Mouse (Mus musculus) forebrain, embryonic 16.5 days (tissue): ENCODE data around the gene Gm42372. TPM values are rescaled to one million over a fixed set of nuclear protein-coding genes. Genes with fewer than 3 reads are reported as not detected.

Experiments
- ATAC-seq: fragments of 200-750 bp; cut with Nextera tagmentation; 2 replicates; pipeline ENCODE4 v1.8.0; 2017; ENCODE audit warnings: mild to moderate bottlenecking, moderate library complexity
- H3K27ac ChIP-seq: fragments of 300-500 bp; sonication (generic); 2 replicates; pipeline ENCODE4 v1.5.1; 2014; ENCODE audit warnings: low read length, control low read depth
- H3K27me3 ChIP-seq: fragments of 300-500 bp; sonication (generic); replicated peaks from 2 replicates; pipeline ENCODE4 v1.6.1; 2014; ENCODE audit warnings: low read length; ENCODE audit not compliant: control insufficient read depth, insufficient read depth
- H3K36me3 ChIP-seq: fragments of 300-500 bp; sonication (generic); 2 replicates; pipeline ENCODE4 v1.6.1; 2014; ENCODE audit not compliant: control insufficient read depth, insufficient read depth
- H3K4me1 ChIP-seq: fragments of 300-500 bp; sonication (generic); replicated peaks from 2 replicates; pipeline ENCODE4 v1.6.1; 2014; ENCODE audit warnings: low read length; ENCODE audit not compliant: control insufficient read depth, insufficient read depth
- H3K4me2 ChIP-seq: fragments of 300-500 bp; sonication (generic); 2 replicates; pipeline ENCODE4 v1.6.1; 2014; ENCODE audit warnings: mild to moderate bottlenecking, low read length, control low read depth
- H3K4me3 ChIP-seq: fragments of 300-500 bp; sonication (generic); replicated peaks from 2 replicates; pipeline ENCODE4 v1.5.1; 2014; ENCODE audit warnings: mild to moderate bottlenecking, low read length, control low read depth
- H3K9ac ChIP-seq: fragments of 300-500 bp; sonication (generic); replicated peaks from 2 replicates; pipeline ENCODE4 v1.6.1; 2014; ENCODE audit warnings: low read depth, low read length, control low read depth
- H3K9me3 ChIP-seq: fragments of 300-500 bp; sonication (generic); 2 replicates; pipeline ENCODE4 v1.6.1; 2016; ENCODE audit warnings: low read length; ENCODE audit not compliant: control insufficient read depth
- WGBS: fragments of 180-500 bp; shearing (Covaris S2); extraction: QIAGEN DNeasy Blood & Tissue Kit; methylation state at CpG from one replicate; pipeline ENCODE4 v1.1.7; 2014; 5-methylcytosine and 5-hydroxymethylcytosine counted together
- polyA plus RNA-seq: library from polyadenylated mRNA; unstranded; fragments of >200 nt; fragmentation: Nextera tagmentation; extraction: Ambion mirVana; gene quantifications from 2 replicates; pipeline ENCODE4 v1.2.1, GENCODE M21; 2015

The Gm42372 gene
- polyA plus RNA-seq: 3.7 and 4.1 TPM in 2 replicates

DNA sequence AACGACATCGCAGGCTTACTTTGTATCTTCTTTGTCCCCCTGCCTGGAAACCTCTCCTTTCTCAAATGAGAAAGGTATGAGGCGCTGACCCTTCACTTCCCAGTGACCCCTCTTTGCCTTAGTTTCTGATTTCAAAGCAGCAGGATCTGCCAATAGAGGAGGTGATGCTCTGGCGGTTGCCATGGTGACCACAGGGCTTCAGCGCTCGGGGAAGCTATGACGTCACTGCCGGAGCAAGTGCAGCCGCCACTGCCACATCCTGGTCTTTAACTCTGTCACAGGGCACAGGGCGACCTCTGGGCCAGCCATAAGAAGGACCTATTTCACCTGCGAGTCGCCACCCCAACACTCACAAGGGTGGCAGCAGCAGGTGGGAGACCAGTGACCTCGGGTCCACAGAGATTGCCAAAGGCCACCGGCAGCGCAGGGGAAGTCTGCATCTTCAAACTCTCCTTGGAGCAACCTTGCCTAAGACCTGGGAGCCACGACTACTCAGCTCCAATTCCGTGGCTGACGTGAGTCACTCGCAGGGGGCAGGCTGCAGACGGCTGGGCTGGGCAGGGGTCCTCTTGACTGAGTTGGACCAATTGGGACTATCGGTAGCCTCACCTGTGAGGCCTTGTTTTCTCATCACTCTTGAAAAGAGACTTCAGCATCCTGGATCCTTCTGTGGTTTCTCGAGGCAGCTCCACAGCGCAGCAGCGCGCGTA is at the start of gene Gm42372:
Gene Gm42372, plus strand, starts transcription at position 228 of the 710 bp plus-strand sequence.
- ATAC-seq: peak; percentile 72
- H3K9ac ChIP-seq: peak within 1 kb of the TSS; percentile 68
- peak within 1 kb of the TSS; percentile 69 for H3K4me2 ChIP-seq
- H3K36me3 ChIP-seq: no peaks in the 10 kb centered on the region
- H3K27ac ChIP-seq: peak within 1 kb of the TSS; percentile 49
- WGBS: 19% methylated on average over 26 of the region's 26 CpGs
- H3K4me1 ChIP-seq: peaks cover 37% of the 10 kb centered on the region
- no peaks in the 10 kb centered on the region for H3K27me3 ChIP-seq
- H3K4me3 ChIP-seq: peak within 1 kb of the TSS; percentile 52
- H3K9me3 ChIP-seq: no peaks in the 10 kb centered on the region

- H3K27me3 ChIP-seq: no peaks in the 10 kb centered on the region
- no peak overlapping the region for H3K27ac ChIP-seq
- no peaks in the 10 kb centered on the region for H3K9me3 ChIP-seq
- peaks cover 40% of the 10 kb centered on the region for H3K4me1 ChIP-seq
- H3K4me3 ChIP-seq: no peak overlapping the region
- no peaks in the 10 kb centered on the region for H3K36me3 ChIP-seq
- WGBS: 49% methylated on average over 4 of the region's 4 CpGs
- ATAC-seq: no peak
- H3K9ac ChIP-seq: no peak overlapping the region
- no peak overlapping the region for H3K4me2 ChIP-seq
These were observed 45.6 kb upstream of the Gm42372 start for GRCm38 (mm10) chr7:16937312-16937711.

- H3K9me3 ChIP-seq: no peaks in the 10 kb centered on the region
- peaks cover 36% of the 10 kb centered on the region for H3K4me1 ChIP-seq
- H3K27ac ChIP-seq: peak overlapping the region; percentile 85
- H3K4me2 ChIP-seq: peak overlapping the region; percentile 45
- no peaks in the 10 kb centered on the region for H3K36me3 ChIP-seq
- peak overlapping the region; percentile 21; the same call in 1 of the 2 replicates for H3K4me3 ChIP-seq
- WGBS: 53% methylated on average over 17 of the region's 17 CpGs
- ATAC-seq: peak; percentile 86
- peak overlapping the region; percentile 32; the same call in 1 of the 2 replicates for H3K9ac ChIP-seq
- no peaks in the 10 kb centered on the region for H3K27me3 ChIP-seq
These were observed 44.6 kb upstream of the Gm42372 start for GRCm38 (mm10) chr7:16938117-16938791.

DNA sequence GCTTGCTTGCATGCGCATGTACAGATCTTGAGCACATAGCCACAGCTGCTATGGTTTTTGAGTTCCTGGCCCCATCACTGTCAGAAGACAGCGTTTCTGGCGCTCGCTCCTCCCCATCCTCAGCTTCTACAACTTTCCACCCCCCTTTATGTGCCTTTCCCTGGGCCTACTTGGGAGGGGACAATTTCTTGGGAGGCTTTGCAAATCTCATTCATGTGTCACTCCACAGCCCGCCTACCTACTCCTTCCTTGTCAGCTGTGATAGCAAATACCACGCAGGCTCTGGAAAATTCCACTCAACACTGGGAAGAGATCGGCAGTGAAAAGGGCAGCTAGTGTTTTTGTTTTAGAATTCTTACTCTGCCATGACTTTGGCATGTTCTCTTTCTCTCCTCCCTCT is 42.6 kb upstream of the Gm42372 start:
- no peak overlapping the region for H3K4me3 ChIP-seq
- no peaks in the 10 kb centered on the region for H3K36me3 ChIP-seq
- peaks cover 45% of the 10 kb centered on the region for H3K4me1 ChIP-seq
- H3K27ac ChIP-seq: peak overlapping the region; percentile 83
- H3K9ac ChIP-seq: peak overlapping the region; percentile 19; the same call in 1 of the 2 replicates
- ATAC-seq: 0 out of 2 replicates have a peak, but pooled peaks have one; percentile 6
- H3K9me3 ChIP-seq: no peaks in the 10 kb centered on the region
- 27% methylated on average over 7 of the region's 7 CpGs for WGBS
- no peak overlapping the region for H3K4me2 ChIP-seq
- H3K27me3 ChIP-seq: peaks cover 1% of the 10 kb centered on the region; the same call in 1 of the 2 replicates

- peak overlapping the region; percentile 90 for H3K27ac ChIP-seq
- H3K9me3 ChIP-seq: no peaks in the 10 kb centered on the region
- no peaks in the 10 kb centered on the region for H3K36me3 ChIP-seq
- H3K9ac ChIP-seq: no peak overlapping the region
- H3K4me3 ChIP-seq: no peak overlapping the region
- H3K4me1 ChIP-seq: peaks cover 70% of the 10 kb centered on the region
- peaks cover 8% of the 10 kb centered on the region; the same call in 1 of the 2 replicates for H3K27me3 ChIP-seq
- no peak overlapping the region for H3K4me2 ChIP-seq
- WGBS: 38% methylated on average over 4 of the region's 4 CpGs
- no peak for ATAC-seq
These were observed 40.0 kb upstream of the Gm42372 start for GRCm38 (mm10) chr7:16942861-16943260.

GRCm38 (mm10) chr7:16944061-16944807 is 38.7 kb upstream of the Gm42372 start, which contains the start of gene Pnmal2:
Gene Pnmal2 (plus strand): TSS chr7:16944682.
- WGBS: 14% methylated on average over 35 of the region's 36 CpGs
- Histone ChIP-seq H3K27me3 (peaks cover 8% of the 10 kb centered on the region; the same call in 1 of the 2 replicates), H3K27ac (peak within 1 kb of the TSS; percentile 90), H3K4me2 (peak within 1 kb of the TSS; percentile 81), H3K9me3 (no peaks in the 10 kb centered on the region), H3K36me3 (no peaks in the 10 kb centered on the region), H3K4me3 (peak within 1 kb of the TSS; percentile 57), H3K9ac (peak within 1 kb of the TSS; percentile 76), H3K4me1 (peaks cover 71% of the 10 kb centered on the region)
- ATAC-seq: peak; percentile 91

- Histone ChIP-seq H3K36me3 (no peaks in the 10 kb centered on the region), H3K4me2 (peak overlapping the region; percentile 81), H3K27me3 (peaks cover 8% of the 10 kb centered on the region; the same call in 1 of the 2 replicates), H3K9me3 (no peaks in the 10 kb centered on the region), H3K4me1 (peaks cover 71% of the 10 kb centered on the region), H3K27ac (peak overlapping the region; percentile 90), H3K9ac (peak overlapping the region; percentile 76), H3K4me3 (peak overlapping the region; percentile 57)
- WGBS: 2% methylated on average over 22 of the region's 22 CpGs
- peak; percentile 13 for ATAC-seq
These were observed 38.0 kb upstream of the Gm42372 start for GRCm38 (mm10) chr7:16944808-16945315.

- H3K4me2 ChIP-seq: peak overlapping the region; percentile 81
- H3K27ac ChIP-seq: peak overlapping the region; percentile 90
- peak overlapping the region; percentile 57 for H3K4me3 ChIP-seq
- WGBS: 16% methylated on average over 17 of the region's 17 CpGs
- H3K9ac ChIP-seq: peak overlapping the region; percentile 76
- H3K36me3 ChIP-seq: no peaks in the 10 kb centered on the region
- no peaks in the 10 kb centered on the region for H3K9me3 ChIP-seq
- no peak for ATAC-seq
- H3K4me1 ChIP-seq: peaks cover 70% of the 10 kb centered on the region
- H3K27me3 ChIP-seq: peaks cover 8% of the 10 kb centered on the region; the same call in 1 of the 2 replicates
These were observed 37.5 kb upstream of the Gm42372 start for GRCm38 (mm10) chr7:16945419-16945818.
